Mouse (Mus musculus) testis, adult 10 weeks (tissue): ENCODE results near the gene Olfr1104. TPM values are rescaled to one million over a fixed set of nuclear protein-coding genes. Genes with fewer than 3 reads are reported as not detected.

Experiments used
- polyA plus RNA-seq: library from polyadenylated mRNA; stranded (reverse); fragments of 350-450 nt; fragmentation: Illumina TruSeq; extraction: RNeasy Lipid Tissue Mini Kit (QIAGEN cat#74804); gene quantifications from one replicate; pipeline ENCODE4 v1.2.3, GENCODE M21; 2014; ENCODE audit warnings: low read depth, low replicate concordance

Gene Olfr1104
- not detected for polyA plus RNA-seq

DNA sequence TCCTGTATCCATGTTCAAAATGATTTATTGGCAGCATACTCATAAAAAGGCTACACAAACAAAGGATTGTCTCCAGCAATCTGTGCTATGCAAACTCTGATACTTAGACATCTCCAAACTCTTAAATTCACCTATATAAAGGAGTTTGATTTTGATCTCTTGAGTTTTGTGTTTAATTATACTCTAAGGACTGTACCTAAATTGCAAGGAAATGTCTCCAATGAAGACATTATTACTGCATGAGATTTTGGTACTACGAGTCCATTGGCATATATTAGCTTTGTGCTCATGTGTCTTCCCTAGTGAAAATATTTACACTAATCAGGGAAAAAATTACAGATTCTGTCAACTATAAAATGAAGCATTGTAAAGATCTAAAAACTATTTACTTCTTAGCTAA is at the start of gene Olfr1104:
Olfr1104 (minus strand) TSS at position 101 of the 400 bp plus-strand sequence.

DNA sequence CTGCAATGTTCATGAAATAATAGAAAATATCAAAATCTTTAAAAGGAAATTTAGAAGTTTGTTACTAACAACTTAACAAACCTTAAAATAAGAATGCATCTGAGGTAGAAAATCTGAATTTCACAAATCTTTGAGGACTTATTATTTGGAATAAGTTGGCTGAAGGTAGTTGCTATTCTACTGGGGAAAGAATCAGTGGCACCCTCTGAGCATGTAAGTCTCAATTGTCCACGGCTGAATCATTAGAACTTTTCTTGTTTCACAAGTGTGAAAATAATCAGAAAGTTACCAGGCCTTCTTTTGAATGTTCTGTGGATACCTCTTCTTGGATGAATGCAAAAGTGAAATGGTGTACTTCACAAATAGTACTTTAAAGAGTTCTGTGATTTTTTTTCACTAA is 48.8 kb upstream of the Olfr1104 start, which contains the start of gene Olfr1107:
Olfr1107 (minus strand) TSS at position 101 of the 400 bp plus-strand sequence.

DNA sequence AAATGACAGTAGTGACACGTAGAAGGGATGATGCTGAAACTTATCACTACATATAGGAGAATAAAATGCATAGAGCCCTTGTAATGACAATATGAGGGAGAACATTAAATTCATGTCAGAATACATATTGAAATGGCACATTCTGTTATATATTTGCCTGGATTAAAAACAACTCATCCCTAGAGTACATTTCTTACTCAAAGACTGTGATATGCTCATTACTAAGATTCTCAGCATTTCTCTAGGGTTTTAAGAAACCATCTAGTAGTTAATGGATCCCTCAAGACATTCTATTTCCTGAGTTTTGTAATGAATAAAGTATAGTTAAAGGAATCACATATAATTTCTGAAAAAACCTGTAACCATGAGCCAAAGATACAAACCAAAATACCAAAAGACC is 25.3 kb upstream of the Olfr1104 start, which contains the start of gene Olfr1106:
Olfr1106 (minus strand) TSS at position 101 of the 400 bp plus-strand sequence.

DNA sequence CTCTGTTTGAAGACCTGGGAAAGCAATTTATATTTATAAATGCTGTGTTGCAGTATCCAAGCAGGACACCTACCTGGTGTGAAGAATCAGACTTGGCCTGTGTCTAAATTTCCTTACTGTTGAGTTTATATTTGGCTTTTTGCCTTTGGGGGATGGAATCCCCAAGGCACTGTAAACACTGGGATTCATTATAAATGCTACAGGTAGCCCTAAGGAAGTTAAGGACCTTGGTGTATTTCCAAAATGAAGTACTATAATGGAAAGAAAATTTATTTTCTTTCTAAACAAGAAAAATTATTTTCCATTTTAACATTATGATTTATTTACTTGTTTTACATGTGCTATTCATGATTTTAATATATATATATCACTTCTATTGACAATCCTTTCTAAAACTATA is 9.6 kb upstream of the Olfr1104 start, which contains the start of gene Olfr1105:
Olfr1105 (minus strand) TSS at position 101 of the 400 bp plus-strand sequence.

DNA sequence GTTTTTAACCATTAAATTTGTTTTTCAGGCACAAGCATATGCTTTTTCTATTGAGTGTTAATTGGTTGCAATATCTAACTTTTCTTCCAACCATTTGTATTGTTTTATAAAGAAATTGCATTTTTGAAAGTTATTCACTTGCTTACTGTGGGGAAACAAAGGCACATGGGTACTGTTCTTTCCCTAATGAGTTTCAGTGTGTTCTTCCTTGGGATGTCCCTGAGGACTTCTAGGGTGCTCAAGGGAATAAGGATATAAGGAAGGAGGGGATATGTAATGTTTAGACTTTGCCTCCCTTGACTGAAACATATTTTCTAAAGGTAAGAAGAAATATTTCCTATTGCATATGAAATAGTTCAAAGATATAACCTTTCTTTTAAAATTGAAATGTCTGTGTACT is 28.8 kb downstream of the Olfr1104 start, which contains the start of gene Olfr1102:
Olfr1102 (plus strand) TSS at position 301 of the 400 bp plus-strand sequence.

DNA sequence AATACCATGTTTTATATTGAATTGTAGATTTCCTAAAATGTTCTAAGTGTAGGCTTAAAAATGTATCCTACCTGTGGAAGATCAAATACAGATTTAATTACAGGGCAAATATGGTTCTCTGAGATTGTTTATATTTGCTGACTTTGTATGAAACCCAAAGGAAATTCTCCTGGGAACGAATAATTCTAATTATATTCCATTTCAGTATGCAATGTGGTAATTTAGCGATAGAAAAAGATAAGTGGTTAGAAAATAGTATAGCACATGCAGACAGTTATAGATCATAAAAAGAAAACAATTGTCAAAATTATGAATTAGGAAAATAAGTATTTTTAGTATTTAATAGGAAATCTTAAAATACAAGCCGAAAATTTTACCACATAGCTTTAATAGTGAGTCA is 35.8 kb downstream of the Olfr1104 start, which contains the start of gene Olfr1101:
Olfr1101 (minus strand) TSS at position 101 of the 400 bp plus-strand sequence.

DNA sequence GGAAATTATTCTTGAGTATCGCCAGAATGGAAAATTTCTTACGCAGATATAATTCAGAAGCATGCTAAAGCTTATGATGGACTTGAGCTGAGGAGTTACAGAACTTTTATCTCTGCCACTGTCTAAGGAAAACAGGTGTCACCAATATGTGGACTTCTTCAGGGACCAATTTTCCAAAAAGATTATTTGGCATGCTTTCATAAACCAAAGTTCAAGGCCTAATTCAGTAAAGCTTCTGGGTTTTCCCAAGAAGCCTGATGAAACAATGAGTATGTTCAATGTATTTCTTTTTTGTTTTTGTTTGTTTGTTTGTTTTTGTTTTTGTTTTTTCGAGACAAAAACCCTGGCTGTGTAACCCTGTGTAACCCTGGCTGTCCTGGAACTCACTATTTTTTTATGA is 47.0 kb downstream of the Olfr1104 start, which contains the start of gene Olfr1100:
Olfr1100 (minus strand) TSS at position 101 of the 400 bp plus-strand sequence.

Other genes starting within 250 kb of the Olfr1104 start
- not detected for gene Olfr1093, start 244.6 kb downstream of the Olfr1104 start, polyA plus RNA-seq
- not detected for gene Olfr141, start 217.1 kb downstream of the Olfr1104 start, polyA plus RNA-seq
- not detected for gene Olfr1094, start 202.4 kb downstream of the Olfr1104 start, polyA plus RNA-seq
- not detected for gene Olfr1095, start 175.4 kb downstream of the Olfr1104 start, polyA plus RNA-seq
- not detected for gene Gm13723, start 152.3 kb downstream of the Olfr1104 start, polyA plus RNA-seq
- not detected for gene Olfr1097, start 134.9 kb downstream of the Olfr1104 start, polyA plus RNA-seq
- gene Olfr1098, start 102.5 kb downstream of the Olfr1104 start, polyA plus RNA-seq = not detected
- gene Olfr1099, start 66.4 kb downstream of the Olfr1104 start, polyA plus RNA-seq = not detected
- not detected for gene Olfr1100, start 47.1 kb downstream of the Olfr1104 start, polyA plus RNA-seq
- not detected for gene Olfr1101, start 35.9 kb downstream of the Olfr1104 start, polyA plus RNA-seq
- gene Olfr1102, start 28.7 kb downstream of the Olfr1104 start, polyA plus RNA-seq = not detected
- gene Olfr1105, start 9.5 kb upstream of the Olfr1104 start, polyA plus RNA-seq = not detected
- gene Olfr1106, start 25.2 kb upstream of the Olfr1104 start, polyA plus RNA-seq = not detected
- gene Olfr1107, start 48.7 kb upstream of the Olfr1104 start, polyA plus RNA-seq = not detected
- gene Olfr1109, start 68.9 kb upstream of the Olfr1104 start, polyA plus RNA-seq = not detected
- gene Olfr259, start 87.5 kb upstream of the Olfr1104 start, polyA plus RNA-seq = not detected
- not detected for gene Olfr1110, start 113.2 kb upstream of the Olfr1104 start, polyA plus RNA-seq
- not detected for gene Olfr1111, start 125.5 kb upstream of the Olfr1104 start, polyA plus RNA-seq
- not detected for gene Olfr1112, start 160.7 kb upstream of the Olfr1104 start, polyA plus RNA-seq
- not detected for gene Olfr1113, start 181.9 kb upstream of the Olfr1104 start, polyA plus RNA-seq
- gene Olfr1115, start 220.9 kb upstream of the Olfr1104 start, polyA plus RNA-seq = not detected
- not detected for gene Olfr1116, start 240.5 kb upstream of the Olfr1104 start, polyA plus RNA-seq